Mouse (Mus musculus): ENCODE results near the gene Yipf3. TPM values are rescaled to one million over a fixed set of nuclear protein-coding genes. Genes with fewer than 3 reads are reported as not detected.

Gene Yipf3
- polyA plus RNA-seq, 1 experiment from 2014 or later, result 71.5 TPM

GRCm38 (mm10) chr17:46298220-46298913 lies 50.5 kb downstream of the Yipf3 start:
- WGBS, result under 1% methylated on average over 48 of the region's 48 CpGs
- Histone ChIP-seq H3K9me3 (replicated peaks) (no peaks in the 10 kb centered on the region), H3K27me3 (ENCODE audit: low read depth, poor library complexity, severe bottlenecking) (peaks cover 75% of the 10 kb centered on the region), H3K4me3 (peak overlapping the region; percentile 71), H3K27ac (replicated peaks) (peak overlapping the region; percentile 63; the same call in 1 of the 2 replicates), H3K4me1 (peaks cover 25% of the 10 kb centered on the region), H3K36me3 (no peaks in the 10 kb centered on the region)
- peak; percentile 91 for DNase-seq (ENCODE audit: low spot score)

GRCm38 (mm10) chr17:46301892-46302291 lies 54.0 kb downstream of the Yipf3 start:
- Histone ChIP-seq H3K4me1 (peaks cover 25% of the 10 kb centered on the region), H3K27ac (replicated peaks) (no peak overlapping the region), H3K36me3 (peaks cover 22% of the 10 kb centered on the region), H3K27me3 (ENCODE audit: low read depth, poor library complexity, severe bottlenecking) (peaks cover 40% of the 10 kb centered on the region), H3K4me3 (no peak overlapping the region), H3K9me3 (replicated peaks) (no peaks in the 10 kb centered on the region)
- DNase-seq (ENCODE audit: low spot score), result no peak
- 86% methylated on average over 12 of the region's 12 CpGs for WGBS

MicroRNA genes within 50 kb of the gene (microRNA counts, 519-probe panel; counts per million panel counts)
- not detected for microRNA mmu-miR-693-3p
- microRNA mmu-miR-693-5p, result not detected

Small RNA genes lying within 50 kb of the gene (microRNA-seq; reads per million reads assigned to microRNA genes)
- gene Mir693, result not detected

Other genes with a start within 250 kb of the Yipf3 start
- gene Vegfa, start 215.7 kb upstream of the Yipf3 start, polyA plus RNA-seq (2016; fragmentation: Nextera tagmentation; extraction: Ambion mirVana), result 2.1 and 2.3 TPM in 2 replicates
- gene Mrps18a, start 137.1 kb upstream of the Yipf3 start, polyA plus RNA-seq (2016; fragmentation: Nextera tagmentation; extraction: Ambion mirVana), result 143 and 156 TPM in 2 replicates
- gene Rsph9, start 103.9 kb upstream of the Yipf3 start, polyA plus RNA-seq (2016; fragmentation: Nextera tagmentation; extraction: Ambion mirVana), result 11.7 and 14.2 TPM in 2 replicates
- gene Mad2l1bp, start 94.5 kb upstream of the Yipf3 start, polyA plus RNA-seq (2016; fragmentation: Nextera tagmentation; extraction: Ambion mirVana), result 36.1 and 40.1 TPM in 2 replicates
- 28.2 and 31.0 TPM in 2 replicates for gene Gtpbp2, start 87.0 kb upstream of the Yipf3 start, polyA plus RNA-seq (2016; fragmentation: Nextera tagmentation; extraction: Ambion mirVana)
- 12.6 and 13.6 TPM in 2 replicates for gene Polh, start 45.4 kb upstream of the Yipf3 start, polyA plus RNA-seq (2016; fragmentation: Nextera tagmentation; extraction: Ambion mirVana)
- gene Xpo5, start 45.3 kb upstream of the Yipf3 start, polyA plus RNA-seq (2016; fragmentation: Nextera tagmentation; extraction: Ambion mirVana), result 67.1 and 70.7 TPM in 2 replicates
- gene Polr1c, start within 50 bp of the Yipf3 start, polyA plus RNA-seq (2016; fragmentation: Nextera tagmentation; extraction: Ambion mirVana), result 131 and 138 TPM in 2 replicates
- 1.6 and 1.9 TPM in 2 replicates for gene Lrrc73, start 5.5 kb downstream of the Yipf3 start, polyA plus RNA-seq (2016; fragmentation: Nextera tagmentation; extraction: Ambion mirVana)
- 65.8 and 68.2 TPM in 2 replicates for gene Tjap1, start 34.9 kb downstream of the Yipf3 start, polyA plus RNA-seq (2016; fragmentation: Nextera tagmentation; extraction: Ambion mirVana)
- 0.68 and 0.78 TPM in 2 replicates for gene Dlk2, start 49.3 kb downstream of the Yipf3 start, polyA plus RNA-seq (2016; fragmentation: Nextera tagmentation; extraction: Ambion mirVana)
- 7.6 and 8.9 TPM in 2 replicates for gene Abcc10, start 80.3 kb downstream of the Yipf3 start, polyA plus RNA-seq (2016; fragmentation: Nextera tagmentation; extraction: Ambion mirVana)
- 7.8 and 9.9 TPM in 2 replicates for gene Zfp318, start 135.7 kb downstream of the Yipf3 start, polyA plus RNA-seq (2016; fragmentation: Nextera tagmentation; extraction: Ambion mirVana)
- gene Crip3, start 180.8 kb downstream of the Yipf3 start, polyA plus RNA-seq (2016; fragmentation: Nextera tagmentation; extraction: Ambion mirVana), result 0.72 and 0.85 TPM in 2 replicates
- not detected in 2 replicates for gene Slc22a7, start 190.4 kb downstream of the Yipf3 start, polyA plus RNA-seq (2016; fragmentation: Nextera tagmentation; extraction: Ambion mirVana)
- 0.81 and 1.8 TPM in 2 replicates for gene Ttbk1, start 239.6 kb downstream of the Yipf3 start, polyA plus RNA-seq (2016; fragmentation: Nextera tagmentation; extraction: Ambion mirVana)
- 85.2 and 98.4 TPM in 2 replicates for gene Dnph1, start 248.6 kb downstream of the Yipf3 start, polyA plus RNA-seq (2016; fragmentation: Nextera tagmentation; extraction: Ambion mirVana)